Mouse (Mus musculus): ENCODE results near the gene Heatr5a. TPM values are rescaled to one million over a fixed set of nuclear protein-coding genes. Genes with fewer than 3 reads are reported as not detected.

The Heatr5a gene
- polyA plus RNA-seq (2012; rRNA removed), result 10.8 and 19.2 TPM in 2 replicates

GRCm38 (mm10) chr12:51971070-51971664 lies at the start of gene Heatr5a:
Gene Heatr5a, minus strand, starts transcription at chr12:51971321.

GRCm38 (mm10) chr12:52005877-52006632 lies 34.9 kb upstream of the Heatr5a start, which contains the start of gene Dtd2:
Gene Dtd2, minus strand, starts transcription at chr12:52006501.

GRCm38 (mm10) chr12:51829290-51830076 lies 141.6 kb downstream of the Heatr5a start, which contains the start of gene Hectd1:
Gene Hectd1, minus strand, starts transcription at chr12:51829536.

Other genes starting within 250 kb of the Heatr5a start
- gene Hectd1, start 141.8 kb downstream of the Heatr5a start, polyA plus RNA-seq (2012; rRNA removed), result 2.5 and 4.2 TPM in 2 replicates
- 1.3 and 1.7 TPM in 2 replicates for gene Dtd2, start 35.2 kb upstream of the Heatr5a start, polyA plus RNA-seq (2012; rRNA removed)
- not detected in 2 replicates for gene Gpr33, start 56.7 kb upstream of the Heatr5a start, polyA plus RNA-seq (2012; rRNA removed)
- gene Nubpl, start 126.4 kb upstream of the Heatr5a start, polyA plus RNA-seq (2012; rRNA removed), result 0.28 and 0.49 TPM in 2 replicates